Mouse (Mus musculus) layer of hippocampus, adult 2 months (tissue): ENCODE data around the gene Fdxacb1. TPM values are rescaled to one million over a fixed set of nuclear protein-coding genes. Genes with fewer than 3 reads are reported as not detected.

Experiments used
- DNase-seq, 2 experiments: peaks; one replicate each; pipeline ENCODE4 v3.0.0; 2022; ENCODE audit warnings: low spot score in 2 of 2
- H3K27ac ChIP-seq: fragments of 200-600 bp; 2 replicates; pipeline ENCODE4 v1.8.1; 2022
- H3K4me3 ChIP-seq: fragments of 200-600 bp; 2 replicates; pipeline ENCODE4 v1.8.1; 2022; ENCODE audit warnings: mild to moderate bottlenecking
- CTCF ChIP-seq: fragments of 200-600 bp; conservative IDR thresholded peaks from 2 replicates; pipeline ENCODE4 v1.8.1; 2022; ENCODE audit warnings: antibody characterized with exemption, mild to moderate bottlenecking, moderate library complexity
- total RNA-seq, 2 experiments: library from RNA; stranded (reverse); gene quantifications; 2 replicates each; pipeline ENCODE4 v1.2.3; 2021

The Fdxacb1 gene
- total RNA-seq, 2 experiments from 2014 or later: 5.5 to 6.3 TPM

DNA sequence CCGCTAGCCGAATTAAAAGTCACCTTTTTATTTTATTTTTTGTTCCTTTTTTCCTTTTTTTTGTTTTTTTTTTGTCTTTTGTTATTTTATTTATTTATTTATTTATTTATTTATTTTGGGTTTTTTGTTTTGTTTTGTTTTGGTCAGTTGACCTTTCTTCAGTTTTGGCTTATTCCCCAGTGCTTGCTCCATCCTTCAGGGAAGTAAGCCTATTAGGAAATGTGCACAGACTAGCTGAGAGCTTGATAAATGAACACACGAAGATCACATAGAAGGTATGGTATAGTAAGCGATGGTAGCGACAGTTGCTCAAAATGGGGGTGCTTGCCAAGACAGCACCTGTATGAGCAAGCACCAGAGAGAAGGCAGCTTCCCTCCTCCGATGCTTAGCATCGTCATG is 29.6 kb downstream of the Fdxacb1 start:
- TF ChIP-seq CTCF: no peak
- DNase-seq: no peak
- Histone ChIP-seq H3K4me3 (no peak overlapping the region), H3K27ac (no peak overlapping the region)

DNA sequence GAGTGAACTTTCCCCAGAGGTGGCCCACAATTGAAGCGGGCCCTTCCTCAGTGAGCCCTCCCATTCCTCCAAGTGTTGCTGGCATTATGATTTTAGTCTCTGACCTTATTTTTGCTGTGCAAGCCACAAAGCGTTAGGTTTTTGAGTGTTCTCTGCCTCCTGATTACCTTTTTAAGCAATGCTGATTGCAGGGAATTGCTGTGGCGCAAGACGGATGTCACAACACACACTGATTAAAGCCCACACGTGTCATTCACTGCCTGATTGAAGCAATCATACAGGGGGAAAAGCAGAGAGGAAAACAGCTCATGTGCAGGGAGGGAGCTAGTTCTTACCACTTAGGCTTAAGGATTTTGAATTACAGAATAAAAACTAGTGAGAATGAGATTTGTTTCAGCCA is 30.3 kb downstream of the Fdxacb1 start:
- no peak for TF ChIP-seq CTCF
- DNase-seq: no peak
- Histone ChIP-seq H3K27ac (no peak overlapping the region), H3K4me3 (no peak overlapping the region)

DNA sequence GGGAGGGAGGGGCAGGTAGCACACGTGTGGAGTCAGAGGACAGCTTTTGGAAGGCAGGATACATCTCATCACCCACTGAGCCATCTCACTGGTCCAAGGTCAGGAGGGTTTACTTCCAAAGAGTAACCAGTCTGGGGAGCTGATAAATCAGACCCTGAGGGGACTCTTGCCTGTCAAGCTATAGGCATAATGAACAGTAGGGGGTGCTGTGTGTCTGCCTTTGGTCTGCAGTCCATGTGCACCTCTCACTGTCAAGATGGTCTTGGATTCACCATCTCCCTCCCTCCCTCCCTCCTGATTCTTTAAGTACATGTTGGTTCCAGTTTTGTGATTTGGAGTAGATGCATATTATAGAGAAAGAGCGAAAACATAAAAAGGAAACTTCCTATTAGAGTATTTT is 32.9 kb downstream of the Fdxacb1 start:
- Histone ChIP-seq H3K27ac (no peak overlapping the region), H3K4me3 (no peak overlapping the region)
- peak; percentile 77 for TF ChIP-seq CTCF
- peak in 1 of 2 experiments; percentile 49 for DNase-seq

DNA sequence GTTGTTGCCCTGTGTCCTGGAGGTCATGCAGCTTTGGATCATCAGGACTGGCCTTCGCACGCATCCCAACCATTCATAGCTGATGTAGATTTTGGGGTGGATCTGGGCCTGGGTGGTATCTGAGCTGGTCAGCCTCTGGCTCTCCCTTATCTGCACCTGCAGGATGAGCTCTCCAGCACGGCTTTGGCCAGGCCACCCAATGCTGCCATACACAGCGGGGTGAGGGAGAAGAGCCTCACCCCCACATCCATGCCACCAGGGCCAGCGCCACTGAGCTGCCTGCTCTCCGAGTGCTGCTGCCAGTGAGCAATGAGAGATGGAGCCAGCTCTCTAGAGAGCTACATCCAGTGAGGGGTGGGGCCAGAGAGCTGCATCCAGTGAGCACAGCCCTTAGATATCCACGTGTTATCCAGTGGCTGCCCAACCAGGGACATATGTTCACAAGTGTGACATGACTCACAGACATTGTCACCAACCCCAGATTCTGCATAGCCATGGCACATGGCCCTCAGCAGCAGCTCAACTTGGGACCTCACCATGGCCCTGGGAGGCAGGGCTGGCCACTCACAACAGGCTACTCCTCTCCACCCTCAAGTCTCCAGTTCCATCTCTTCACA is 35.1 kb downstream of the Fdxacb1 start:
- TF ChIP-seq CTCF: no peak
- no peak for DNase-seq
- no peak overlapping the region for H3K27ac ChIP-seq

DNA sequence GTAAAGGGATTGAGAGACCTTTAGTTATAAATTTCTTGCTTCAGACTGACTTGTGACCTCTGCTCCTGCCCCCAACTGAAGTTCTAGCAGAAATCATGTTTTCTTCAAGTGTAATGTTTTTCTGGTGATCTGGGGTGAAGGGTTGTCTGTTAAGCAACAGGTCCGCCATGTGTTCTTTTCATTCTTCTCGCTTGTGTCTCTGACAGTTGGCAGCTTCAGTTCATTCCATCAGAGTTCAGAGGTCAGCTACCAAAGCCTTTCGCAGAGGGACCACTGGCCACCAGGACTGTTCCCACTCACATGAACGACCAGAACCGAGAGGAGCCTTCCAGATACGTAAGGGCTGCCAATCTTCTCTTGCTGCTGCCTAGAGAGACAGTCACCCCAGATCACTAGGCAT is 40.4 kb downstream of the Fdxacb1 start:
- no peak overlapping the region for H3K27ac ChIP-seq
- DNase-seq: no peak
- no peak overlapping the region for H3K4me3 ChIP-seq
- TF ChIP-seq CTCF: no peak

More for the DNA sequence above, 35.1 kb downstream of the Fdxacb1 start:
- no peak overlapping the region for H3K4me3 ChIP-seq

DNA sequence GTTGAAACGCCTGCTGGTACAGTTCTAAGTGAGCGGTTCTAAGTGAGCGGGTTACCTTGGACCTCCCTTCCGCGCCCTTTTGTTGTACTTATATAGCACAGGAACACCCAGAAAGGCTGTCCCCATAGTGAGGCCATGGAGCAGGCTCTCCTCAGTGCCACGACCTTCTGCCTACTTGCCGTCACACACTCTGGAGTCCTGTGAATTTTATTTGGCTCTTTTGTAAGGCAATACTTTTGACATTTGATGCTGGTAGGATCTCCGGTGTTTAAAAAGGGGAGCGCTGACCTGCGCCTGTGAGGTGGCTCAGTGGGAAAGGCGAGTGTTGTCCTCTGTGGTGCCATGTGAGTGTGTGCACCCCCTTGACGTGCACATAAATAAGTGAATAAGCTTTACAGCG is 41.1 kb downstream of the Fdxacb1 start:
- no peak for TF ChIP-seq CTCF
- Histone ChIP-seq H3K27ac (no peak overlapping the region), H3K4me3 (no peak overlapping the region)
- no peak for DNase-seq

DNA sequence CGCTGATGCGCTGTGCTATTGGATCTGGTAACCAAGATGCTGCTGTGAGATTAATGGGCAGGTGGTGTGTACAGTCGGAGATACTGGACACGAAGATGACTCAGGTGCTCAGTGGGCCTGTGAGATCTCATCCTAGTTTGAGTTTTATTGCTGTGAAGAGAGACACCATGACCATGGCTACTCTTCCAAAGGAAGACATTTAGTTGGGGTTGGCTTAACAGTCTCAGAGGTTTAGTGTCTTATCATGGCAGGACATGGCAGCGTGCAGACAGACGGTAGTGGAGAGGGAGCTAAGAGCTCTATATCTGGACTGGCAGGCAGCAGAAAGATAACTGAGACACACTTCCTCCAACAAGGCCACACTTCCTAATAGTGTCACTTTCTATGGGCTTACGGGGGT is 43.2 kb downstream of the Fdxacb1 start:
- DNase-seq: no peak
- no peak overlapping the region for H3K27ac ChIP-seq
- no peak overlapping the region for H3K4me3 ChIP-seq
- no peak for TF ChIP-seq CTCF

DNA sequence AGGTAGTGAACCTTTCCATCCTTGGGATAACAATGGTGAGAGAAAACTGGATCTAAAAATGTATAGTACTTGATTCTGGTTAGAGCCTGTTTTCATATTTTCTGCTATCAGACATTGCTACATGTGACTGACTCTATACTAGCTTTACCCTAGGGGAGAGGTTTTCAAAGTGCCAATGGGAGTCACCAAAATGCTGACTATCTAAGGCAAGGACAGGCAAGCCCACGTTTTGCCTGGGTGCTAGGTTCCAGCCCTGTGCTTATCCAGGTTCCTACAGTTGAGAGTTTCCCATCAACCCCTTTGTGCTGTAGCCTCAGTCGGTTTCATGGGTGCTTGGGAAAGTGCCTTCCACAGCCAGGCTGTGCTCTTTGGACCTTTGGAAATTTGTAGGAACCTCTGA is 43.7 kb downstream of the Fdxacb1 start:
- no peak for TF ChIP-seq CTCF
- DNase-seq: no peak
- no peak overlapping the region for H3K4me3 ChIP-seq
- no peak overlapping the region for H3K27ac ChIP-seq

DNA sequence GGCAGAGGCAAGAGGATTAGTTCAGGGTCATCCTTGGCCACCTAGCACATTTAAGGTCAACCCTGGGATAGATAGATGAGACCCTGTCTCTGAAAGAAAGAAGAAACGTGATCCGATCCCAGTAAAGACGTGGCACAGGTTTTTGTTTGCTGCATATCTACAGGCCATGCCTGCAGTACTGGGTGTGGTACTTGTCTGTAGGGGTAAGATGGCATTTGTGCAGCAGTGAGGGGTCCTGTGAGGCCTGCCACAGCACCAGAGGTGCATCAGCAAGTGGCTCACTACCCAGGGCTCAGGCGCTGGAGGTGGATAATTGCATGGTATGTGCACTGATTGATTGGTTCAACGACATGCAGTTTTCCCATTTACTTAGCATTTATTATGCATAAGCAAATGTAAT is 45.8 kb downstream of the Fdxacb1 start:
- no peak for TF ChIP-seq CTCF
- Histone ChIP-seq H3K4me3 (no peak overlapping the region), H3K27ac (no peak overlapping the region)
- no peak for DNase-seq

DNA sequence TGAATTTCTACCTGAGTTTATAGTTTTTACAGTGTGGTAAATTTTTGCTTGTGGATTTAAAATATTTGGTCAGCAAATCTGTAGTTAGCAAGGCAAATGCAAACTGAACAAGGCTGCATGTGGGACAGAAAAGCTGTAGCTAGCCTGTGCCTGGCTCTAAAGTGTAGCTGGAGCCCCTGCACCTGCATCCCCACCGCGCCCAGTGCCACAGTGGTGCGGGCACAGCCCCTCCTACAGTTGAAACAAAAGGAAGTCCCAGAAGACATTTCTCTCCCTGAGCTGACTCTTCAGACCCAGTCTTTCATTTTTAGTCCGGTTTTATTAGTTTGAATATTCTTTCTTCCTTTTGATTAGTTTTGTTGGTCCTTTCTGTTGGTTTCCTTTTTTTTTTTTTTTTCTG is 47.6 kb downstream of the Fdxacb1 start:
- TF ChIP-seq CTCF: no peak
- no peak for DNase-seq
- H3K27ac ChIP-seq: no peak overlapping the region
- no peak overlapping the region for H3K4me3 ChIP-seq

DNA sequence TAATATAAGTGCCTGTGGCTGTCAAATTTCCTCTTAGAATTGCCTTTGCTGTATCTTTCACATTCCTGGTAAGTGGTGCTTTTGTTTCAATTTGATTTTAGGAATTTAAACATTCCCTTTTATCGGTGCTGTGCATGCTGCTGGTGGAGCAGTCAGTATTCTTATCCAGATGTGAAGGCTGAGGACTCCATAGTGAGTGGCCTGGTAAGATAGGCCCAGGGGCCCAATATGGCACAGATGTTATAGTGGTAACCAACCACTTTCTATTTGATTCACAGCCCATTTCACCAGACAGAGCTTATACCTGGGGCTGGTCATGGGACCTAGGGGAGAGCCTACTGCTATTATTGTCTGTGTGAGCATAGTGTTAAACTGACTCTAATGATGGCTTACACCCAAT is 48.5 kb downstream of the Fdxacb1 start:
- Histone ChIP-seq H3K27ac (no peak overlapping the region), H3K4me3 (no peak overlapping the region)
- DNase-seq: no peak
- TF ChIP-seq CTCF: no peak

DNA sequence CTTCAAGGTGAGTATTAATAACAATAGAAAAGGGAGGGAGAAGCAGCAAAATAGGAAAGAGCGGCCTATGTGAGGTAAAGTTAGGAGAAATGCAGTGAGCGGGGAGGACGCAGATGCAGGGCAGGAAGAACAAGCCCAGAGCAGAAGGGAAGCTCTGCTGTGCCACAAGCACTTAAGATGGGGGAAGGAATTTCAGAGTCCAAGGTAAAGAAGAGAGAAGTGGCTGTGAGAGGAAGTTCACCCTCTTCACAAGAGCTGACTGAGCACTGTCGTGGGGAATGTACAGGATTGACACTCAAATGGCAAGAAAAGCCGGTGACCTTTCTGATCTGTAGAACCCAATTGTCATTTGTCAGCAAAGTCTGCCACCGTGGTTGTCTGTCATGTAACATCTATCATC is 50.0 kb downstream of the Fdxacb1 start:
- Histone ChIP-seq H3K4me3 (no peak overlapping the region), H3K27ac (no peak overlapping the region)
- DNase-seq: no peak
- no peak for TF ChIP-seq CTCF

DNA sequence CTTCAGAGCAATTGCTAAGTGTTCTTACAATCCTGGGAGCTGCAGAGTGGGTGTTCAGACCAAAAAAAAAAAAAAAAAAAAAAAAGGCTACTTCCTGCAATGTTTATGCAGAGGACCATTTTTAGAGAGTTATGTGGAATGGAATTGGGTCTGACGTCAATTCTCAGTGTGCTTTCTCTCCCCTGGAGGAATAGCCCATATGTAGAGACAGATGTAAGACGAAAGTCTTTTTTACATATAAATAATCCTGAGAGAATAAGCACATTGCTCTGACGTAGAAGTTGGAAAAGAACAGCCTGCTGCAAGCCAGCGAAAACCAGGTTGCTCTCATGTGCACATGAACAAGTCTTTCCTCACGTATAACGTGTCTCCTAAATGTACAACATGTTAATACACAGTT is 51.7 kb downstream of the Fdxacb1 start:
- Histone ChIP-seq H3K27ac (peak overlapping the region; percentile 69; the same call in 1 of the 2 replicates), H3K4me3 (no peak overlapping the region)
- no peak for TF ChIP-seq CTCF
- DNase-seq: peak in 1 of 2 experiments; percentile 31

DNA sequence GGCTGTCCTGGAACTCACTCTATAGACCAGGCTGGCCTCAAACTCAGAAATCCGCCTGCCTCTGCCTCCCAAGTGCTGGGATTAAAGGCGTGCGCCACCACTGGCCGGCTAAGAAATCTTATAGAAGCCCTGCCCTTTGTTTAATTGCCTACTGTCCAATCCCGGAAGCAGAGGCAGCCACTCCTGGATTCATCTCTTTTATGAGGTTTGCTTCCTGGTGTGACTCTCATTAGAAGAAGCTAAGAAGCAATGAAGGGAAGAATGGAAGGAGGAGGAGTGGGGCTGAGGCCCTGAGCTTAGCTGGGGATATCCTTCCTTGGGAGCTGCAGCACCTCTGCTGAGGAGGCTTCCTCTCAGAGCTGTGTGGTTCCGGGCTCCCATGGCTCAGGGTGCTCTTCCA is 53.6 kb downstream of the Fdxacb1 start:
- DNase-seq: no peak
- Histone ChIP-seq H3K27ac (no peak overlapping the region), H3K4me3 (no peak overlapping the region)
- TF ChIP-seq CTCF: no peak

DNA sequence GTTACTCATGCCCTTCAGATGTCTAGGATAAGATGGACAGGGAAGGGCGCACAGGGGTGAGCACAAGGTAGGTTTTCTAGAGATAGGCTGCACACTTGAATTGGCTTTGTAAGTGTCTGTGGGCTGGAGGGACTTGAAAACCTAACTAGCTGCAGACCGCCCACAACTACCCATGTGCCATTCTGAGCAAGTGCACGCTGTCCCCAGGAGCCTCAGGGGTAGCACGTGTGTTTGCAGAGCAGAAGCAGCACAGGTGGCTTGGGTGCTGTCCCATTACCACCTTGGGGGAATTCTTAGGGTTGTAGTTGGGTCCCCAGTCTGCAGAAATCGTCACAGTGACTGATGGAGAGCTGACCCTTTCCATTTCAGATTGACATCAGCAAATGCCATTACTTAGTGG is 54.2 kb downstream of the Fdxacb1 start:
- TF ChIP-seq CTCF: no peak
- no peak overlapping the region for H3K27ac ChIP-seq
- H3K4me3 ChIP-seq: no peak overlapping the region
- no peak for DNase-seq

Other genes starting within 250 kb of the Fdxacb1 start
- 10 to 100 TPM; 36.5 to 42.5 TPM for gene Pts, start 239.5 kb upstream of the Fdxacb1 start, total RNA-seq
- gene Il18, start 213.4 kb upstream of the Fdxacb1 start, total RNA-seq: 10 to 100 TPM; 25.3 to 25.9 TPM
- 1 to 10 TPM; 3.8 to 3.9 TPM for gene Bco2, start 213.1 kb upstream of the Fdxacb1 start, total RNA-seq
- not detected for gene Tex12, start 206.9 kb upstream of the Fdxacb1 start, total RNA-seq
- gene Sdhd, start 164.4 kb upstream of the Fdxacb1 start, total RNA-seq: 100 to 1,000 TPM; 109 to 112 TPM
- 100 to 1,000 TPM; 206 to 234 TPM for gene Timm8b, start 164.3 kb upstream of the Fdxacb1 start, total RNA-seq
- gene Pih1d2, start 150.9 kb upstream of the Fdxacb1 start, total RNA-seq: 1 to 10 TPM; 2.3 to 2.7 TPM
- 10 to 100 TPM; 20.8 to 22.1 TPM for gene Nkapd1, start 150.8 kb upstream of the Fdxacb1 start, total RNA-seq
- gene Dlat, start 108.5 kb upstream of the Fdxacb1 start, total RNA-seq: 100 to 1,000 TPM; 131 to 136 TPM
- gene Dixdc1, start 28.7 kb upstream of the Fdxacb1 start, total RNA-seq: 10 to 100 TPM; 80.1 to 87.4 TPM
- gene 2310030G06Rik, start 21.7 kb upstream of the Fdxacb1 start, total RNA-seq: 1 to 10 TPM in 1 of 2 experiments, under 1 TPM in 1; 0.87 to 1.9 TPM
- gene Cryab, start 16.9 kb upstream of the Fdxacb1 start, total RNA-seq: 100 to 1,000 TPM; 117 to 119 TPM
- under 1 TPM; 0.51 to 0.79 TPM for gene Hspb2, start 15.9 kb upstream of the Fdxacb1 start, total RNA-seq
- 10 to 100 TPM; 29.0 to 31.1 TPM for gene Alg9, start 6.8 kb downstream of the Fdxacb1 start, total RNA-seq
- 10 to 100 TPM; 29.6 to 30.2 TPM for gene 1110032A03Rik, start 7.3 kb downstream of the Fdxacb1 start, total RNA-seq
- 10 to 100 TPM; 14.9 to 18.1 TPM for gene Ppp2r1b, start 77.1 kb downstream of the Fdxacb1 start, total RNA-seq
- 10 to 100 TPM; 39.5 to 45.2 TPM for gene Sik2, start 240.8 kb downstream of the Fdxacb1 start, total RNA-seq